Mouse (Mus musculus): ENCODE data around the gene Znrd1. TPM values are rescaled to one million over a fixed set of nuclear protein-coding genes. Genes with fewer than 3 reads are reported as not detected.
A peak's percentile ranks its signal among the peaks of the same experiment; 100 is the strongest.

Znrd1 gene
- total and polyA plus RNA-seq, 2 experiments = 13.7 to 14.8 TPM

DNA sequence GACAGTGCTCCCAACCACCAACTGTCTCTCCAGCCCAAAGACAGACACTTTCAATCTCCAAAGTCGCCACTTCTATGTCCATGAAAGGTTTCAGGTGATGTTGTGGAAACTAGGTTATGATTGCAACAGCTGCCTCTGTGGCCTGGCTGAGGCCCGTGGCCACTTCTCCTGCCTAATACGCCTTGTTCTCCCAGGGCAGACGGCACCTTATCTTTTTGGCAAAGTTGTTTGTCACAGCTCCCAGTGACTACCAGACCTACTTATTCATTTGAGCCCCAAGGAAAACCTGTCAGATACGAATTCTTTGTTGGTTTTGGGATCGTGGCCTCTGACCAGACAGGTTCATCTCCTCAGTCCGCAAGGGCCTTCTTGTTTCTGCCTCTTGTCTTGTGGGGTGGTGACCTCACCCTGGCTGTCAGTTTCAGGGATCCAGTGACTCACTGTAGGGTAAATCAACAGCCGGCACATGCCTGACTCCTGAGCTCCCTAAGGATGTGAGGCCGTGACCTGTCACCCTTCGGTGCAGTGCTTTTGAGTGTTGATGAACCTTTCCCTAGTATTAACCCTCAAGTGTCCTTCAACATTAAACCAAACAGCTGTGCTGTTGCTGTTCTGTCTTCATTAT, 30.8 kb downstream of the Znrd1 start:
- H3K36me3 ChIP-seq (ENCODE audit: control insufficient read depth, insufficient read depth, low read length) = no peaks in the 10 kb centered on the region
- H3K27me3 ChIP-seq (ENCODE audit: control insufficient read depth, insufficient read depth, low read length) = no peaks in the 10 kb centered on the region
- H3K27ac ChIP-seq (replicated peaks; ENCODE audit: insufficient read depth, low read depth, low read length) = no peak overlapping the region
- TF ChIP-seq CTCF (IDR thresholded peaks at IDR 0.05; ENCODE audit: low read depth, low read length) (no peak), POLR2A (IDR thresholded peaks at IDR 0.05; ENCODE audit: extremely low read depth, insufficient read depth, low read length) (no peak)
- H3K9ac ChIP-seq (ENCODE audit: low read depth, low read length) = no peak overlapping the region
- WGBS = 35% methylated on average over 10 of the region's 10 CpGs
- no peaks in the 10 kb centered on the region for H3K4me1 ChIP-seq (ENCODE audit: control insufficient read depth, insufficient read depth, low read length)
- no peak overlapping the region for H3K4me3 ChIP-seq (ENCODE audit: insufficient read depth, low read depth, low read length)
- no peaks in the 10 kb centered on the region for H3K79me2 ChIP-seq (ENCODE audit: control insufficient read depth, insufficient read depth, low read length)
- DNase-seq (ENCODE audit: extremely low read depth, low read depth, low spot score) = no peak

GRCm38 (mm10) chr17:36923491-36923890, 34.9 kb downstream of the Znrd1 start:
- no peaks in the 10 kb centered on the region for H3K79me2 ChIP-seq (ENCODE audit: control insufficient read depth, insufficient read depth, low read length)
- TF ChIP-seq POLR2A (IDR thresholded peaks at IDR 0.05; ENCODE audit: extremely low read depth, insufficient read depth, low read length) (no peak), CTCF (IDR thresholded peaks at IDR 0.05; ENCODE audit: low read depth, low read length) (no peak)
- no peaks in the 10 kb centered on the region for H3K4me1 ChIP-seq (ENCODE audit: control insufficient read depth, insufficient read depth, low read length)
- H3K27ac ChIP-seq (replicated peaks; ENCODE audit: insufficient read depth, low read depth, low read length) = no peak overlapping the region
- no peaks in the 10 kb centered on the region for H3K36me3 ChIP-seq (ENCODE audit: control insufficient read depth, insufficient read depth, low read length)
- WGBS = 72% methylated on average over 4 of the region's 4 CpGs
- H3K27me3 ChIP-seq (ENCODE audit: control insufficient read depth, insufficient read depth, low read length) = no peaks in the 10 kb centered on the region
- H3K4me3 ChIP-seq (ENCODE audit: insufficient read depth, low read depth, low read length) = no peak overlapping the region
- no peak for DNase-seq (ENCODE audit: extremely low read depth, low read depth, low spot score)
- no peak overlapping the region for H3K9ac ChIP-seq (ENCODE audit: low read depth, low read length)

GRCm38 (mm10) chr17:36922715-36923114, 35.6 kb downstream of the Znrd1 start:
- Histone ChIP-seq H3K9ac (ENCODE audit: low read depth, low read length) (no peak overlapping the region), H3K4me3 (ENCODE audit: insufficient read depth, low read depth, low read length) (no peak overlapping the region), H3K79me2 (ENCODE audit: control insufficient read depth, insufficient read depth, low read length) (no peaks in the 10 kb centered on the region), H3K27me3 (ENCODE audit: control insufficient read depth, insufficient read depth, low read length) (no peaks in the 10 kb centered on the region), H3K36me3 (ENCODE audit: control insufficient read depth, insufficient read depth, low read length) (no peaks in the 10 kb centered on the region), H3K4me1 (ENCODE audit: control insufficient read depth, insufficient read depth, low read length) (no peaks in the 10 kb centered on the region), H3K27ac (replicated peaks; ENCODE audit: insufficient read depth, low read depth, low read length) (no peak overlapping the region)
- DNase-seq (ENCODE audit: extremely low read depth, low read depth, low spot score) = no peak
- 74% methylated on average over 4 of the region's 4 CpGs for WGBS
- TF ChIP-seq CTCF (IDR thresholded peaks at IDR 0.05; ENCODE audit: low read depth, low read length) = no peak
- TF ChIP-seq POLR2A (IDR thresholded peaks at IDR 0.05; ENCODE audit: extremely low read depth, insufficient read depth, low read length) = no peak

- no peaks in the 10 kb centered on the region for H3K36me3 ChIP-seq (ENCODE audit: control insufficient read depth, insufficient read depth, low read length)
- 38% methylated on average over 15 of the region's 15 CpGs for WGBS
- DNase-seq (ENCODE audit: extremely low read depth, low read depth, low spot score) = peak; percentile 4
These were observed 38.1 kb downstream of the Znrd1 start for GRCm38 (mm10) chr17:36920239-36920638.

GRCm38 (mm10) chr17:36915076-36915475, 43.3 kb downstream of the Znrd1 start:
- Histone ChIP-seq H3K4me3 (ENCODE audit: insufficient read depth, low read depth, low read length) (no peak overlapping the region), H3K36me3 (ENCODE audit: control insufficient read depth, insufficient read depth, low read length) (no peaks in the 10 kb centered on the region), H3K4me1 (ENCODE audit: control insufficient read depth, insufficient read depth, low read length) (no peaks in the 10 kb centered on the region; the same call in 1 of the 2 replicates), H3K27ac (replicated peaks; ENCODE audit: insufficient read depth, low read depth, low read length) (no peak overlapping the region), H3K79me2 (ENCODE audit: control insufficient read depth, insufficient read depth, low read length) (no peaks in the 10 kb centered on the region), H3K27me3 (ENCODE audit: control insufficient read depth, insufficient read depth, low read length) (no peaks in the 10 kb centered on the region), H3K9ac (ENCODE audit: low read depth, low read length) (no peak overlapping the region)
- DNase-seq (ENCODE audit: extremely low read depth, low read depth, low spot score) = peak; percentile 37
- WGBS = 10% methylated on average over 9 of the region's 9 CpGs
- TF ChIP-seq POLR2A (IDR thresholded peaks at IDR 0.05; ENCODE audit: extremely low read depth, insufficient read depth, low read length) = no peak
- TF ChIP-seq CTCF (IDR thresholded peaks at IDR 0.05; ENCODE audit: low read depth, low read length) = peak; percentile 77

More at GRCm38 (mm10) chr17:36920239-36920638, 38.1 kb downstream of the Znrd1 start:
- H3K27ac ChIP-seq (replicated peaks; ENCODE audit: insufficient read depth, low read depth, low read length) = no peak overlapping the region
- no peaks in the 10 kb centered on the region for H3K79me2 ChIP-seq (ENCODE audit: control insufficient read depth, insufficient read depth, low read length)
- H3K4me3 ChIP-seq (ENCODE audit: insufficient read depth, low read depth, low read length) = no peak overlapping the region
- TF ChIP-seq CTCF (IDR thresholded peaks at IDR 0.05; ENCODE audit: low read depth, low read length) (no peak), POLR2A (IDR thresholded peaks at IDR 0.05; ENCODE audit: extremely low read depth, insufficient read depth, low read length) (no peak)
- no peaks in the 10 kb centered on the region for H3K4me1 ChIP-seq (ENCODE audit: control insufficient read depth, insufficient read depth, low read length)
- H3K9ac ChIP-seq (ENCODE audit: low read depth, low read length) = no peak overlapping the region
- no peaks in the 10 kb centered on the region for H3K27me3 ChIP-seq (ENCODE audit: control insufficient read depth, insufficient read depth, low read length)

DNA sequence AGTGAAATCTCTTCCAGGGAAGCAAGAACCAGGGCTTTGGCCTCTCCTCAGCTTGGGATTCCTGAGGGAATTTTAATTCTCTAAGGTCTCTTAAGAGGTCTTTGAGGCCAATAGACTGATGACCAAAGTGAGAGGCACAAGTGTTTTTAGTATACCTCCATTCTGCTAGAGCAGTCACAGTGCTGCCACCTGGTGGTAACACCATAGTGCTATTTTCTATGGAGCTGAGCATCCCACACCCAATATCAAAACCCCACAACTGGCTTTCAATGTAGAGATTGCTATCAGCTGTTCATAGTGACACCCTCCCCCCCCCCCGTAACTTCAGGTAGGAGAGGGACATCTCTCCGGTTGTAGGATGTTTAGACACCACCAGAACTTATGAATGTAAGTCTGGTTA, 44.3 kb downstream of the Znrd1 start:
- peak; percentile 62 for DNase-seq (ENCODE audit: extremely low read depth, low read depth, low spot score)
- H3K4me3 ChIP-seq (ENCODE audit: insufficient read depth, low read depth, low read length) = no peak overlapping the region
- WGBS = 12% methylated on average over 2 of the region's 2 CpGs
- H3K27ac ChIP-seq (replicated peaks; ENCODE audit: insufficient read depth, low read depth, low read length) = no peak overlapping the region
- no peak overlapping the region for H3K9ac ChIP-seq (ENCODE audit: low read depth, low read length)
- H3K4me1 ChIP-seq (ENCODE audit: control insufficient read depth, insufficient read depth, low read length) = no peaks in the 10 kb centered on the region; the same call in 1 of the 2 replicates
- TF ChIP-seq POLR2A (IDR thresholded peaks at IDR 0.05; ENCODE audit: extremely low read depth, insufficient read depth, low read length) (no peak), CTCF (IDR thresholded peaks at IDR 0.05; ENCODE audit: low read depth, low read length) (peak; percentile 66)
- H3K27me3 ChIP-seq (ENCODE audit: control insufficient read depth, insufficient read depth, low read length) = no peaks in the 10 kb centered on the region
- no peaks in the 10 kb centered on the region for H3K36me3 ChIP-seq (ENCODE audit: control insufficient read depth, insufficient read depth, low read length)
- H3K79me2 ChIP-seq (ENCODE audit: control insufficient read depth, insufficient read depth, low read length) = no peaks in the 10 kb centered on the region
